Mouse (Mus musculus): ENCODE measurements around the gene Gcc1.

GRCm38 (mm10) chr6:28429870-28430269 is 1.7 kb upstream of the Gcc1 start:
- TF ChIP-seq CTCF (conservative IDR thresholded peaks at IDR 0.05; ENCODE audit: low read length) (no peak), NANOG (IDR thresholded peaks at IDR 0.05; ENCODE audit: borderline replicate concordance, low read length) (no peak), POU5F1 (IDR thresholded peaks at IDR 0.05; ENCODE audit: borderline replicate concordance, low read length) (no peak)

All from E14TG2a.4 (cell line).